Mouse (Mus musculus) neural tube, embryonic 11.5 days (tissue): ENCODE results near the gene Neurl4. TPM values are rescaled to one million over a fixed set of nuclear protein-coding genes. Genes with fewer than 3 reads are reported as not detected.

Source experiments
- ATAC-seq: fragments of 200-750 bp; cut with Nextera tagmentation; 2 replicates; pipeline ENCODE4 v1.8.0; 2017; ENCODE audit warnings: moderate number of reproducible peaks, mild to moderate bottlenecking, moderate TSS enrichment, moderate library complexity; ENCODE audit not compliant: insufficient read depth, low FRiP score, low TSS enrichment
- DNase-seq: peaks from one replicate; pipeline ENCODE4 v3.0.0-alpha.2; 2015; ENCODE audit warnings: low spot score
- H3K27ac ChIP-seq: fragments of 300-500 bp; sonication (generic); 2 replicates; pipeline ENCODE4 v1.5.1; 2014; ENCODE audit warnings: low read depth, mild to moderate bottlenecking, low read length
- H3K27me3 ChIP-seq: fragments of 300-500 bp; sonication (generic); 2 replicates; pipeline ENCODE4 v1.6.1; 2014; ENCODE audit warnings: mild to moderate bottlenecking, low read length, mixed read lengths; ENCODE audit not compliant: control insufficient read depth, insufficient read depth
- H3K36me3 ChIP-seq: fragments of 300-500 bp; sonication (generic); 2 replicates; pipeline ENCODE4 v1.6.1; 2014; ENCODE audit warnings: mild to moderate bottlenecking, low read length, moderate library complexity, mixed read lengths; ENCODE audit not compliant: control insufficient read depth, insufficient read depth
- H3K4me1 ChIP-seq: fragments of 300-500 bp; sonication (generic); 2 replicates; pipeline ENCODE4 v1.6.1; 2014; ENCODE audit warnings: low read length, mixed read lengths; ENCODE audit not compliant: control insufficient read depth, insufficient read depth
- H3K4me2 ChIP-seq: fragments of 300-500 bp; sonication (generic); 2 replicates; pipeline ENCODE4 v1.6.1; 2014; ENCODE audit warnings: low read depth, mild to moderate bottlenecking, moderate library complexity
- H3K4me3 ChIP-seq: fragments of 300-500 bp; sonication (generic); 2 replicates; pipeline ENCODE4 v1.5.1; 2014; ENCODE audit warnings: low read depth, low read length
- H3K9ac ChIP-seq: fragments of 300-500 bp; sonication (generic); 2 replicates; pipeline ENCODE4 v1.6.1; 2014; ENCODE audit warnings: mild to moderate bottlenecking, low read length
- H3K9me3 ChIP-seq: fragments of 300-500 bp; sonication (generic); 2 replicates; pipeline ENCODE4 v1.6.1; 2016; ENCODE audit warnings: low read length; ENCODE audit not compliant: control insufficient read depth
- WGBS: fragments of 180-500 bp; shearing (Covaris S2); extraction: QIAGEN DNeasy Blood & Tissue Kit; methylation state at CpG from one replicate; pipeline ENCODE4 v1.1.7; 2014; 5-methylcytosine and 5-hydroxymethylcytosine counted together
- microRNA-seq: library from miRNA; unstranded; fragments of <30 nt; microRNA quantifications from one replicate; pipeline ENCODE4, GENCODE M21; 2016
- polyA plus RNA-seq: library from polyadenylated mRNA; unstranded; fragments of >200 nt; fragmentation: Nextera tagmentation; extraction: Ambion mirVana; gene quantifications from 2 replicates; pipeline ENCODE4 v1.2.1, GENCODE M21; 2014

Neurl4 gene
- polyA plus RNA-seq, 1 experiment from 2014 or later: 14.2 TPM

DNA sequence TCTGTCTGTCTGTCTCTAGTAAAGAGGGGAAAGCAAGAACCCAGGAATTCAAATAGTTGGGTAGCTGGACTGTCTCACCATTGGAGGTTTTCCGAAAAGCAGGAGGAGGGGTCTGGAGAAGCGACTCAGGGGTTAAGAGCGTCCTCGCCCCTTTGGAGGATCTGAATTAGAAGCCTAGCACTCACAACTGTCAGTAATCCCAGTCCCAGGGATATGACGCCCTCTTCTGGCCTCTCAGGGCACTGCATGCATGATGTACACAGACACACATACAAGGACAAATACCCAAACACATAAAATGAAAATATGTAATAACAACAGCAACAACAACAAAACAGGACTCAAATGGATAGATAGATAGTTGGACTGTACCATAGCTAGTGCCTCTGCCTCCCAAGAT, 59.7 kb downstream of the Neurl4 start:
- Histone ChIP-seq H3K4me2 (no peak overlapping the region), H3K36me3 (no peaks in the 10 kb centered on the region), H3K27me3 (peaks cover 34% of the 10 kb centered on the region), H3K9me3 (no peaks in the 10 kb centered on the region), H3K27ac (no peak overlapping the region), H3K9ac (no peak overlapping the region), H3K4me1 (no peaks in the 10 kb centered on the region), H3K4me3 (no peak overlapping the region)
- 30% methylated on average over 5 of the region's 5 CpGs for WGBS
- DNase-seq (no peak), ATAC-seq (no peak)

DNA sequence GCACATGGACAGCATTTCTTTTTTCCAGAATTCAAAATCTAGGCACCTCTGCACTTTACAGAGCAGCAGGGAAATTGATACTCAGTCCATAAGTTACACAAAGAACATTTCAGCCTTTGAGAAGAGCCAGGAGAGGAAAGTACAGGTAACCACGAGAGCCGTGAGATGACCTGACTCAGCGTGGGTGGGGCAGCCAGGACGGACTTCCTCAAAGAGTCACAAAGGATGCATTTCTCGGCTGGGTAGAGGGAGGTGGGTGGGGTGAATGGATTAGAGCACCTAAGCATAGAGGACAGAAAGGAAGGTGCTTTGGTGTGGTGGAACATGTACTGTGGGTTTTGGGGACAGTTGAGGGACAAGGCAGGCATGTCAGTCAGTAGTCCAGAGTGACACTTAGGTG, 61.0 kb downstream of the Neurl4 start:
- H3K27me3 ChIP-seq: peaks cover 46% of the 10 kb centered on the region

More for the DNA sequence above, 61.0 kb downstream of the Neurl4 start:
- Histone ChIP-seq H3K4me1 (peaks cover 2% of the 10 kb centered on the region; the same call in 1 of the 2 replicates), H3K9me3 (no peaks in the 10 kb centered on the region), H3K4me3 (no peak overlapping the region), H3K36me3 (no peaks in the 10 kb centered on the region), H3K9ac (no peak overlapping the region), H3K4me2 (no peak overlapping the region), H3K27ac (no peak overlapping the region)
- WGBS: 48% methylated on average over 5 of the region's 5 CpGs
- no peak for DNase-seq
- no peak for ATAC-seq

Small RNA genes lying within 50 kb of the gene (microRNA-seq; reads per million reads assigned to microRNA genes)
- gene Mir6924: not detected

Other genes with a start within 250 kb of the Neurl4 start
- not detected in 2 replicates for gene Sox15, start 245.8 kb upstream of the Neurl4 start, polyA plus RNA-seq
- 26.8 and 30.0 TPM in 2 replicates for gene Mpdu1, start 238.4 kb upstream of the Neurl4 start, polyA plus RNA-seq
- 5.5 and 6.7 TPM in 2 replicates for gene Cd68, start 234.9 kb upstream of the Neurl4 start, polyA plus RNA-seq
- 781 and 824 TPM in 2 replicates for gene Eif4a1, start 228.6 kb upstream of the Neurl4 start, polyA plus RNA-seq
- 88.6 and 93.8 TPM in 2 replicates for gene Senp3, start 219.0 kb upstream of the Neurl4 start, polyA plus RNA-seq
- 0.19 TPM in 1 of 2 replicates, not detected in the other for gene Tnfsf13, start 215.3 kb upstream of the Neurl4 start, polyA plus RNA-seq
- gene Tnfsf12, start 205.2 kb upstream of the Neurl4 start, polyA plus RNA-seq: 1.5 and 1.7 TPM in 2 replicates
- 1.4 and 1.5 TPM in 2 replicates for gene Tnfsfm13, start 205.0 kb upstream of the Neurl4 start, polyA plus RNA-seq
- 65.0 and 65.3 TPM in 2 replicates for gene Polr2a, start 142.4 kb upstream of the Neurl4 start, polyA plus RNA-seq
- gene Slc35g3, start 139.1 kb upstream of the Neurl4 start, polyA plus RNA-seq: not detected in 2 replicates
- 0.99 and 1.3 TPM in 2 replicates for gene Zbtb4, start 135.2 kb upstream of the Neurl4 start, polyA plus RNA-seq
- gene Chrnb1, start 105.1 kb upstream of the Neurl4 start, polyA plus RNA-seq: 4.2 and 6.2 TPM in 2 replicates
- gene Fgf11, start 99.2 kb upstream of the Neurl4 start, polyA plus RNA-seq: 2.0 and 3.0 TPM in 2 replicates
- gene Tmem102, start 95.4 kb upstream of the Neurl4 start, polyA plus RNA-seq: 0.69 and 0.88 TPM in 2 replicates
- gene Gm39566, start 85.8 kb upstream of the Neurl4 start, polyA plus RNA-seq: not detected in 2 replicates
- gene Spem2, start 82.6 kb upstream of the Neurl4 start, polyA plus RNA-seq: not detected in 2 replicates
- 0.23 TPM in 1 of 2 replicates, not detected in the other for gene Spem1, start 78.9 kb upstream of the Neurl4 start, polyA plus RNA-seq
- gene Nlgn2, start 63.3 kb upstream of the Neurl4 start, polyA plus RNA-seq: 10.9 and 11.4 TPM in 2 replicates
- 289 and 296 TPM in 2 replicates for gene Tmem256, start 62.6 kb upstream of the Neurl4 start, polyA plus RNA-seq
- gene Plscr3, start 54.7 kb upstream of the Neurl4 start, polyA plus RNA-seq: 75.4 and 83.7 TPM in 2 replicates
- 0.23 and 0.72 TPM in 2 replicates for gene Tnk1, start 42.3 kb upstream of the Neurl4 start, polyA plus RNA-seq
- gene Tmem95, start 23.1 kb upstream of the Neurl4 start, polyA plus RNA-seq: not detected in 2 replicates
- gene Kctd11, start 19.7 kb upstream of the Neurl4 start, polyA plus RNA-seq: 3.1 and 3.6 TPM in 2 replicates
- gene Acap1, start 5.5 kb upstream of the Neurl4 start, polyA plus RNA-seq: 0.53 and 1.1 TPM in 2 replicates
- gene 2810408A11Rik, start 85 bp upstream of the Neurl4 start, polyA plus RNA-seq: 14.4 and 15.1 TPM in 2 replicates
- 84.0 and 93.7 TPM in 2 replicates for gene Gps2, start 12.8 kb downstream of the Neurl4 start, polyA plus RNA-seq
- gene Eif5a, start 20.9 kb downstream of the Neurl4 start, polyA plus RNA-seq: 1,905 and 1,926 TPM in 2 replicates
- 3.4 and 4.2 TPM in 2 replicates for gene Ybx2, start 34.7 kb downstream of the Neurl4 start, polyA plus RNA-seq
- 11.4 and 11.8 TPM in 2 replicates for gene Slc2a4, start 47.1 kb downstream of the Neurl4 start, polyA plus RNA-seq
- 5.3 and 5.9 TPM in 2 replicates for gene Cldn7, start 63.7 kb downstream of the Neurl4 start, polyA plus RNA-seq
- 21.5 and 23.3 TPM in 2 replicates for gene Ctdnep1, start 80.1 kb downstream of the Neurl4 start, polyA plus RNA-seq
- 149 and 168 TPM in 2 replicates for gene Elp5, start 81.4 kb downstream of the Neurl4 start, polyA plus RNA-seq
- gene Gabarap, start 90.1 kb downstream of the Neurl4 start, polyA plus RNA-seq: 530 and 552 TPM in 2 replicates
- gene Phf23, start 94.7 kb downstream of the Neurl4 start, polyA plus RNA-seq: 54.4 and 57.6 TPM in 2 replicates
- gene Dvl2, start 99.5 kb downstream of the Neurl4 start, polyA plus RNA-seq: 35.8 and 39.0 TPM in 2 replicates
- 49.3 and 54.1 TPM in 2 replicates for gene Acadvl, start 114.3 kb downstream of the Neurl4 start, polyA plus RNA-seq
- 14.6 and 15.0 TPM in 2 replicates for gene Dlg4, start 115.9 kb downstream of the Neurl4 start, polyA plus RNA-seq
- gene Asgr1, start 153.0 kb downstream of the Neurl4 start, polyA plus RNA-seq: 0.41 TPM in 1 of 2 replicates, not detected in the other
- 0.28 TPM in 1 of 2 replicates, not detected in the other for gene Asgr2, start 191.6 kb downstream of the Neurl4 start, polyA plus RNA-seq
- gene Mgl2, start 229.3 kb downstream of the Neurl4 start, polyA plus RNA-seq: not detected in 2 replicates